Mouse (Mus musculus) ZHBTc4 (cell line): Measurements from ENCODE around the gene Ddo.

Experiments
- DNase-seq: peaks from one replicate; pipeline ENCODE4 v3.0.0-alpha.2; 2011; ENCODE audit warnings: low read depth, low spot score

Gene Ddo

GRCm38 (mm10) chr10:40716296-40716695, 86.5 kb downstream of the Ddo start:
- DNase-seq: no peak

DNA sequence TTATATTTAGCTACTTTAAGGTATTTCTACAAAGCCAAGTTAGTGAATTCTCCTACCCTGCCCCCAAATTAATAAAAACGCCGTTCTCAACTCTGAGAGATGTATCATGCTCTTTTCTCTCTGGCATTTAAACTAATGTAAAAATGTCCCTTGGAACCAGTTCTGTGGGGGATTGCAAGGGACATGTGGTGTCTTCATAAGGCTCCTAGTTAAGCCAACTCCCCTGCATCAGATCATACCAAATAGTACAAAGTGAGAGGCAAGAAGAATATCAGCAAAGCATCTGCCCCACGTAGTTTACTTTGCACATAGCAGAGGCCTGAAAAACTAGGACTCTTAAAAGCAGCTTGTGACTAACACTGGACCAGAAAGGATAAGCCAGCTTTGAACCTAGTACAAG, 86.9 kb downstream of the Ddo start:
- no peak for DNase-seq

DNA sequence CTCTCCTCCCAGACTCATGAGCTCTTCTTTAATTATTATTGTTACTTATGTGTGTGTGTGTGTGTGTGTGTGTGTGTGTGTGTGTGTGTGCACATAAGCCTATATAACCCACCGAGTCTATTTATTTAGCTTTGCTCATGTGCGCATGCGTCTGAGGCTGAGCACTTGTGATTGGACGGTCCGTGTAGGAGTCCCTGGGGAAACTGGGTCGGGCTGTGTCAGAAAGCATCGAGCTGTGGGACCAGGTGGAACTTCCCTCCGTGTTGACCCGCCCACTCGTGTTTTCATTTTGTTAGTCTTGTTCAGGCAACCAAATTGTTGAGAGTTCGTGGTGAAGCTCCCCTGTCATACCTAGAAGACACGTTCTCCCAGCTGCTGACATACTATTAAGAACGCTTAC, 88.6 kb downstream of the Ddo start:
- DNase-seq: no peak

- no peak for DNase-seq
These were observed 89.3 kb downstream of the Ddo start for GRCm38 (mm10) chr10:40719062-40719461.

GRCm38 (mm10) chr10:40720883-40721282, 91.1 kb downstream of the Ddo start:
- no peak for DNase-seq

DNA sequence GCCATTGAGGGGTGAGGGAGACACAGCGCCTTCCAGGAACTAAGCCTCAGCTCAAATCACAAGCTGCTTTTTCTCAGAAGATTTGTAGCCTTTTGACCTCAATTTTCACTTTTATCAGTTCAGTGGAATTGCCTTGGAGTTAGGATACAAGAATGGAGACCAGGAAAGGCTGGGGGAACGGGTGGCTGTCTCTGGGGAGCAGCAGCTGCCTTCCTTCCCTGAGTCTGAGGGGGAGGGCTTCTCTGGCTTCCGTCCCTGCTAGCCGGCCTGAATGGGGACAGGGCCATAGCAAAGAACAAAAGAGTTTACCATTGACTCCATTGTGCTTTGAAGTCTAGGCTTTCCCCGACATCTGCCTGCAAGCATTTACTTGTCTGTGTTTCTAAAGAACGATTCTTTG, 94.5 kb downstream of the Ddo start:
- no peak for DNase-seq

GRCm38 (mm10) chr10:40725066-40725465, 95.3 kb downstream of the Ddo start:
- peak; percentile 21 for DNase-seq

- DNase-seq: no peak
These were observed 95.7 kb downstream of the Ddo start for GRCm38 (mm10) chr10:40725471-40725870.

DNA sequence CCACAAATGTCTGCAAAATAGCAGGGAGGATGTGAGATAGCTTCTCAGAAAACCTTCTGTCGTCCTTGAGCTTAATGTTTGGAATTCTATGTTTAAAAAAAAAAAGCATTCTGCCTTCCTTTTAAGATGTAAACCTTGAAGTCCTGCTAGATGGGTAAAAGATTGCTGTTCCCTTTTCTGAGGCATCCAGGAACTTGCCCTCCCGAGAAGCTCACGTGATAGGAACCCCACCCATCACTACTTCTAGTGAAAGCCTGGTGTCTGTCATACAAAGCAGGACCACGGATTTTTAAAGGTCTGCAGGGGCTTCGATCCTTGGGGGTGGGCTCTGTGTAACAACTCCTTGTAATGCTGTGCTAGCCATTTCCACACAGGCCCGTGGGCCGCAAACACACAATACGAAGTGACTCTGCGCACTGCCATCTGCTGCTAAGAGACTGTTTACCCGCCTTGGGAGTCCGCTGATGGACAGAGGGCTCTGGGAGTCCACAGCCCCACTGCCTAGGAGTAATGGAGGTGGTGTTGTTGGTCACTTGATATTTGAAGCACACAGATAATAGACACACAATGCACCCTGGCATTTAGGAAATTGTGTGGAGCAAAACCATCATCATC, 96.6 kb downstream of the Ddo start:
- DNase-seq: peak; percentile 24

DNA sequence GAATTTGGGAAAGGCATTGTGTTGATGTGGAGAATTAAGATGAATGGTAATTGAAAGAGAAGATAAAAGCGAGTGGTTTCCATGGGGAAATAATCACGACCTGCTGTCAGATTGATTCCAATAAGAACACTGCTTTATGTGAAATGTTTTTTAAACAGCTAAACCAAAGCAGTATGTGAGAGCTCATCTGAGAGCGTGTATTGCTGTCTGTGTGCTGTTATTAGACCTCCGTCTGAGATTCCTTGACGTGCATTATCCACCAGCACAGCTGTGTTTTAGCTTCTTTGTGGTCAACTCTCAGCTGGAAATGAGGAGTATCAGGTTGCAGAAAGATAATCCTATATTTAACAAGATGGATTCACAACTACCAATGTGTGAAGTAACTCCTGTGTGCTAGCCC, 97.2 kb downstream of the Ddo start:
- no peak for DNase-seq

GRCm38 (mm10) chr10:40730200-40730599, 100.4 kb downstream of the Ddo start:
- no peak for DNase-seq
